Mouse (Mus musculus): ENCODE results near the gene Urah. TPM values are rescaled to one million over a fixed set of nuclear protein-coding genes. Genes with fewer than 3 reads are reported as not detected.

Gene Urah
- polyA plus RNA-seq, 1 experiment from 2014 or later: not detected

GRCm38 (mm10) chr7:140882469-140882803 lies 47.6 kb downstream of the Urah start:
- peak; percentile 70 for ATAC-seq (ENCODE audit: low read depth)
- Histone ChIP-seq H3K36me3 (peaks cover 35% of the 10 kb centered on the region), H3K9ac (peak overlapping the region; percentile 93), H3K4me2 (peak overlapping the region; percentile 69), H3K9me3 (no peaks in the 10 kb centered on the region), H3K4me1 (replicated peaks) (peaks cover 26% of the 10 kb centered on the region), H3K4me3 (peak overlapping the region; percentile 91), H3K27me3 (no peaks in the 10 kb centered on the region), H3K27ac (replicated peaks) (peak overlapping the region; percentile 86)
- under 1% methylated on average over 12 of the region's 12 CpGs for WGBS

Other genes starting within 250 kb of the Urah start
- gene Olfr46, start 233.7 kb upstream of the Urah start, polyA plus RNA-seq (2015; fragmentation: Nextera tagmentation; extraction: Ambion mirVana): not detected in 2 replicates
- gene Olfr61, start 206.0 kb upstream of the Urah start, polyA plus RNA-seq (2015; fragmentation: Nextera tagmentation; extraction: Ambion mirVana): not detected in 2 replicates
- not detected in 2 replicates for gene Olfr53, start 188.6 kb upstream of the Urah start, polyA plus RNA-seq (2015; fragmentation: Nextera tagmentation; extraction: Ambion mirVana)
- 0.07 TPM in 1 of 2 replicates, not detected in the other for gene Olfr539, start 175.1 kb upstream of the Urah start, polyA plus RNA-seq (2015; fragmentation: Nextera tagmentation; extraction: Ambion mirVana)
- not detected in 2 replicates for gene Olfr45, start 153.1 kb upstream of the Urah start, polyA plus RNA-seq (2015; fragmentation: Nextera tagmentation; extraction: Ambion mirVana)
- gene Olfr541, start 137.8 kb upstream of the Urah start, polyA plus RNA-seq (2015; fragmentation: Nextera tagmentation; extraction: Ambion mirVana): not detected in 2 replicates
- gene Cyp2e1, start 71.3 kb upstream of the Urah start, polyA plus RNA-seq (2015; fragmentation: Nextera tagmentation; extraction: Ambion mirVana): not detected in 2 replicates
- 0.13 and 0.41 TPM in 2 replicates for gene Syce1, start 47.2 kb upstream of the Urah start, polyA plus RNA-seq (2015; fragmentation: Nextera tagmentation; extraction: Ambion mirVana)
- gene Zfp941, start 12.8 kb upstream of the Urah start, polyA plus RNA-seq (2015; fragmentation: Nextera tagmentation; extraction: Ambion mirVana): 21.5 and 24.8 TPM in 2 replicates
- gene Scgb1c1, start 10.5 kb downstream of the Urah start, polyA plus RNA-seq (2015; fragmentation: Nextera tagmentation; extraction: Ambion mirVana): not detected in 2 replicates
- not detected in 2 replicates for gene Odf3, start 12.8 kb downstream of the Urah start, polyA plus RNA-seq (2015; fragmentation: Nextera tagmentation; extraction: Ambion mirVana)
- 1.4 TPM in 1 of 2 replicates, not detected in the other for gene Gm45785, start 21.3 kb downstream of the Urah start, polyA plus RNA-seq (2015; fragmentation: Nextera tagmentation; extraction: Ambion mirVana)
- gene Ric8a, start 21.9 kb downstream of the Urah start, polyA plus RNA-seq (2015; fragmentation: Nextera tagmentation; extraction: Ambion mirVana): 99.1 and 107 TPM in 2 replicates
- gene Bet1l, start 22.6 kb downstream of the Urah start, polyA plus RNA-seq (2015; fragmentation: Nextera tagmentation; extraction: Ambion mirVana): 42.4 and 48.1 TPM in 2 replicates
- 258 and 283 TPM in 2 replicates for gene Psmd13, start 47.0 kb downstream of the Urah start, polyA plus RNA-seq (2015; fragmentation: Nextera tagmentation; extraction: Ambion mirVana)
- gene Sirt3, start 47.3 kb downstream of the Urah start, polyA plus RNA-seq (2015; fragmentation: Nextera tagmentation; extraction: Ambion mirVana): 42.3 and 46.8 TPM in 2 replicates
- gene Cox8b, start 65.4 kb downstream of the Urah start, polyA plus RNA-seq (2015; fragmentation: Nextera tagmentation; extraction: Ambion mirVana): 0.91 TPM in 1 of 2 replicates, not detected in the other
- gene Nlrp6, start 85.9 kb downstream of the Urah start, polyA plus RNA-seq (2015; fragmentation: Nextera tagmentation; extraction: Ambion mirVana): 0.10 and 0.18 TPM in 2 replicates
- 7.6 and 8.2 TPM in 2 replicates for gene Pgghg, start 106.4 kb downstream of the Urah start, polyA plus RNA-seq (2015; fragmentation: Nextera tagmentation; extraction: Ambion mirVana)
- 1.4 and 2.1 TPM in 2 replicates for gene Ifitm5, start 115.3 kb downstream of the Urah start, polyA plus RNA-seq (2015; fragmentation: Nextera tagmentation; extraction: Ambion mirVana)
- gene Gm45717, start 120.9 kb downstream of the Urah start, polyA plus RNA-seq (2015; fragmentation: Nextera tagmentation; extraction: Ambion mirVana): not detected in 2 replicates
- 271 and 311 TPM in 2 replicates for gene Ifitm2, start 121.0 kb downstream of the Urah start, polyA plus RNA-seq (2015; fragmentation: Nextera tagmentation; extraction: Ambion mirVana)
- 20.3 and 26.7 TPM in 2 replicates for gene Ifitm1, start 132.2 kb downstream of the Urah start, polyA plus RNA-seq (2015; fragmentation: Nextera tagmentation; extraction: Ambion mirVana)
- gene Ifitm3, start 175.8 kb downstream of the Urah start, polyA plus RNA-seq (2015; fragmentation: Nextera tagmentation; extraction: Ambion mirVana): 35.9 and 40.0 TPM in 2 replicates
- gene Ifitm6, start 182.9 kb downstream of the Urah start, polyA plus RNA-seq (2015; fragmentation: Nextera tagmentation; extraction: Ambion mirVana): 0.63 and 0.81 TPM in 2 replicates
- not detected in 2 replicates for gene Gm17387, start 194.1 kb downstream of the Urah start, polyA plus RNA-seq (2015; fragmentation: Nextera tagmentation; extraction: Ambion mirVana)
- gene B4galnt4, start 226.1 kb downstream of the Urah start, polyA plus RNA-seq (2015; fragmentation: Nextera tagmentation; extraction: Ambion mirVana): 39.2 and 41.0 TPM in 2 replicates
- gene Pkp3, start 243.2 kb downstream of the Urah start, polyA plus RNA-seq (2015; fragmentation: Nextera tagmentation; extraction: Ambion mirVana): 0.38 and 1.2 TPM in 2 replicates